Mouse (Mus musculus) midbrain, embryonic 10.5 days (tissue): Measurements from ENCODE around the gene Col25a1. TPM values are rescaled to one million over a fixed set of nuclear protein-coding genes. Genes with fewer than 3 reads are reported as not detected.
A peak's percentile ranks its signal among the peaks of the same experiment; 100 is the strongest.

Experiments
- DNase-seq: peaks from one replicate; pipeline ENCODE4 v3.0.0-alpha.2; 2017; ENCODE audit warnings: low spot score
- H3K27ac ChIP-seq: fragments of 300-500 bp; sonication (generic); replicated peaks from 2 replicates; pipeline ENCODE4 v1.5.1; 2016; ENCODE audit warnings: mild to moderate bottlenecking
- H3K27me3 ChIP-seq: fragments of 300-500 bp; sonication (generic); 2 replicates; pipeline ENCODE4 v1.6.1; 2016; ENCODE audit warnings: low read depth, mild to moderate bottlenecking; ENCODE audit not compliant: poor library complexity, severe bottlenecking
- H3K36me3 ChIP-seq: fragments of 300-500 bp; sonication (generic); 2 replicates; pipeline ENCODE4 v1.6.1; 2016; ENCODE audit warnings: mild to moderate bottlenecking, moderate library complexity
- H3K4me1 ChIP-seq: fragments of 300-500 bp; sonication (generic); 2 replicates; pipeline ENCODE4 v1.6.1; 2016
- H3K4me3 ChIP-seq: fragments of 300-500 bp; sonication (generic); 2 replicates; pipeline ENCODE4 v1.5.1; 2016; ENCODE audit warnings: mild to moderate bottlenecking, moderate library complexity
- H3K9me3 ChIP-seq: fragments of 300-500 bp; sonication (generic); replicated peaks from 2 replicates; pipeline ENCODE4 v1.6.1; 2016; ENCODE audit warnings: mild to moderate bottlenecking
- WGBS: fragments of 180-500 bp; shearing (Covaris S2); methylation state at CpG from one replicate; pipeline ENCODE4 v1.1.7; 2016; 5-methylcytosine and 5-hydroxymethylcytosine counted together
- polyA plus RNA-seq: library from polyadenylated mRNA; unstranded; fragments of >200 nt; fragmentation: Nextera tagmentation; extraction: Ambion mirVana; gene quantifications from 2 replicates; pipeline ENCODE4 v1.2.1, GENCODE M21; 2016

Col25a1 gene
- polyA plus RNA-seq, 1 experiment from 2014 or later: 1.5 TPM

DNA sequence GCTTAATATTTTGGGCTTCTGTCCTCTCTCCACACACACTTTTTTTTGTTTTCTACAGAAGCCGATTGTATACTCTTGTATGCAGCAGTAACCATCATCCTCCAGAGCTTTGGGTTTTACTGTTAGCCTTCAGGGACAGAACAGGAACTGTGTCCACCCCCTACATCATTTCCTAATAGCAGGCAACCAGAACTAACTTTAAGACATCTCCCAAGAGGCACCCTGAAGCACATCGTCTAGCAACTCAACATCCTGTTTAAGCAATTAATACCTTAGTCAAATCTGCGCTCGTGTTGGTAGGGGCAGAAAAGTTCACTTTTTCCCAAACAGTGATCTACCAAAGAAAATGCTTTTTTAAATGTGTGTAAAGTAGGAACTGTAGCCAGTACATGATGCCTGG, 357.5 kb downstream of the Col25a1 start:
- WGBS: 94% methylated on average over 4 of the region's 4 CpGs
- Histone ChIP-seq H3K27ac (no peak overlapping the region), H3K36me3 (no peaks in the 10 kb centered on the region), H3K27me3 (no peaks in the 10 kb centered on the region), H3K4me1 (peaks cover 5% of the 10 kb centered on the region), H3K4me3 (no peak overlapping the region), H3K9me3 (no peaks in the 10 kb centered on the region)
- no peak for DNase-seq

DNA sequence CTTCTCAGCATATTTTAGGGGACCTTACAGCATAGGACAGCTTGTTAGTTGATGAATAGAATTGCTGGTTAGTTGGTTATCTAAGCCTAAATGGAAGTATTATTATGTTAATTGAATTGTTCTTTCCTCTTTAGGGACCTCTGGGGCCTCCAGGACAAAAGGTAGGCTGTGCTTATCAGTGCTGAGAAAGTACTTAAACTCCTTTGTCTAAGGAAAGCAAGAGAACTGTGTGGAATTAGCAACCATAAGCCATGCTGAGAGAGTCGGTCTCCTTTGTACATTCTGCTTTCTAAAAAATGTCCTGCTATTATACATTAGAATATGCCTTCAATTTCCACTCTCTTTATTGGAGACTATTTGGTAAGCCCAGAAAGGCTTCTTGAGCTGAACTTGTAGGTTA, 362.9 kb downstream of the Col25a1 start:
- Histone ChIP-seq H3K27me3 (no peaks in the 10 kb centered on the region), H3K9me3 (no peaks in the 10 kb centered on the region), H3K4me3 (no peak overlapping the region), H3K4me1 (peaks cover 17% of the 10 kb centered on the region), H3K27ac (no peak overlapping the region), H3K36me3 (no peaks in the 10 kb centered on the region)
- no peak for DNase-seq
- WGBS: 20% methylated on average over 1 of the region's 1 CpGs

DNA sequence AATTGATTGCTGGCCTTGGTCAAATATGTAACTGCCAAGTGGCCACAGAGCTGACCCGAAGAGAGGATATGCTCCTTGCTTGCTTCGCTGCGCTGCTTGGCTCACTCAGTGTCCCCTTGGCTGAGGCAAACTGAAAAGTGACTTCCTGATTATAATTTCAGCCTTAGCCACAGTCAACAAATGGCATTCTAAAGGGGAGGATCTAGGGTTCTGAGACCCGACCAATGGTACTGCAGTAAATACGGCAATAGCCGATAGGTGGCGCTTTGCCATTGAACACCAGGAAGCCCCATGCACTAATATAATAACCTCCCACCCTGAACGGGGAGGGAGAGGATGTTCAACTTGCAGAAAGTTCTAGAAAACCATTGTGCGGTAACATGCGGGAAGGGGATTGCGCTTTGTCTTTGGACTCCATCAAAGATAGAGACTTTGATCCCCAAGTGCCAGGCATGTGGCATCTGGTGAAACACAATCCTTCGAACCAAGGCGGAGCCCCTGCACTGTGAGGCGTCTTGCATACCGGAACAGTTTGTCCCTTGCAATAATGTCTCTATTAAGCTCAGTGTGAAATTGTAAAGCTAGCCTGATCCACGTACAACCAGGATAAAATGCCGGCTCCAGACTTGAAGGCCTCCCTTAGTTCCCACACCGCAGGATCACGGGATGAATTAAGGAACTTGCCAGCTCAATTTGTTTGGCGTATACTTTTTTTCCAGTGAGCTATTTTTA, 363.5 kb downstream of the Col25a1 start:
- 74% methylated on average over 20 of the region's 20 CpGs for WGBS
- peak; percentile 43 for DNase-seq
- Histone ChIP-seq H3K27ac (no peak overlapping the region), H3K27me3 (no peaks in the 10 kb centered on the region), H3K9me3 (no peaks in the 10 kb centered on the region), H3K36me3 (no peaks in the 10 kb centered on the region), H3K4me1 (peaks cover 17% of the 10 kb centered on the region), H3K4me3 (no peak overlapping the region)

DNA sequence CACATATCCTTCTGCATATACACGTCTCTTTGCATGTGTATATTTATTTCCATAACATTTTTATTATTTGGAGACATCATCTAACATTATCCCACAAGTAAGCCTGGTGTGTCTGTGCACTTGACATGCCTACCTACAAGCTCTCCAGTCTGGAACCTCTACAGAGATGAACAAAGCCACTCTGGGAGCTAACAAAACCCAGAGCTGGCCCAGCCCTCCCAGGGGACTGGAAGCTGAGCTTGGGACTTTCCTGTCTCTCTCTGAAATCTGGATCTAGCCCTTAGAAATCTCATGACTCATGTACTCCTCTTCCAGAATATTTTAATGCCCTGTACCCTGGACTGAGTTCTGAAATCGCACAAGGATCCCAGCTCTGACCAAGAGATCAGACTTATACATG, 365.7 kb downstream of the Col25a1 start:
- 88% methylated on average over 2 of the region's 2 CpGs for WGBS

DNA sequence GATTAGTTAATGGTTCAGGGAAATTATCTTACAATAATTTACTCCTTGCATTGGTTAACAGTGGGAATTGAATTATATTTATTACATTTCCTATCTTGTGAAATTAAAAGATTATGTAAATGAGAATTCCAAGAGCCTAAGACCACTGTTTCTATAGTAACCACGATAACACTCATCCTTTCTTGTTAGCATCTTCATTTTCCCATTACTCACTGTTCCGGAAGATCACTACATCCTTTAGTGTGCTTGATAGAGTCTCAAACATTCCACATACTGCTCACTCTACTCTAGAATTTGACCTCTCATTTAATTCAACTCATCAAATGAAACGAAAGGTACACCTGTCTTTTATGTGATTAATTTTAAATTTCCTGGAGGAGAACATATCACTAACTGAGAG, 370.4 kb downstream of the Col25a1 start:
- peaks cover 14% of the 10 kb centered on the region for H3K4me1 ChIP-seq
- H3K27me3 ChIP-seq: no peaks in the 10 kb centered on the region
- no peak overlapping the region for H3K4me3 ChIP-seq
- H3K27ac ChIP-seq: no peak overlapping the region
- 49% methylated on average over 3 of the region's 3 CpGs for WGBS
- H3K9me3 ChIP-seq: no peaks in the 10 kb centered on the region
- no peak for DNase-seq
- no peaks in the 10 kb centered on the region for H3K36me3 ChIP-seq

More for the DNA sequence above, 365.7 kb downstream of the Col25a1 start:
- Histone ChIP-seq H3K27ac (no peak overlapping the region), H3K27me3 (no peaks in the 10 kb centered on the region), H3K4me1 (peaks cover 27% of the 10 kb centered on the region), H3K4me3 (no peak overlapping the region), H3K36me3 (no peaks in the 10 kb centered on the region), H3K9me3 (no peaks in the 10 kb centered on the region)
- no peak for DNase-seq

DNA sequence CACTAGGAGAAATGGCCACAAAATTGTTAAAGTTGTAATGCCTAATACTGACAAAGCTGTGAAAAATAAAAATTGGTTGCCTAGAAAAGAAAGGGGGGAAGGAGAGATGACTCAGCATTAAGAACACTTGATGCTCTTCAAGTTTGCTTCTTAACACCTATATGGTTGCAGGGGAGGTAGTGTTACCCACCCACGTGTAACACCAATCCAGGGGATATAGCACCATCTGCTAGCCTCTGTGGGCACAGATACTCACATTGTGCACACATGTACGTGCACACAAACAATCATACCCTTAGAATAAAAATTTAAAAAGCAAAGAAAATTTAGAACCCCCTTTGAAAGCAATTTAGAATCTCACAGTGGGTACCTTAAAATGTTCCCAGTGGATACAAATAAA, 377.0 kb downstream of the Col25a1 start:
- no peak for DNase-seq
- WGBS: 85% methylated on average over 2 of the region's 2 CpGs

DNA sequence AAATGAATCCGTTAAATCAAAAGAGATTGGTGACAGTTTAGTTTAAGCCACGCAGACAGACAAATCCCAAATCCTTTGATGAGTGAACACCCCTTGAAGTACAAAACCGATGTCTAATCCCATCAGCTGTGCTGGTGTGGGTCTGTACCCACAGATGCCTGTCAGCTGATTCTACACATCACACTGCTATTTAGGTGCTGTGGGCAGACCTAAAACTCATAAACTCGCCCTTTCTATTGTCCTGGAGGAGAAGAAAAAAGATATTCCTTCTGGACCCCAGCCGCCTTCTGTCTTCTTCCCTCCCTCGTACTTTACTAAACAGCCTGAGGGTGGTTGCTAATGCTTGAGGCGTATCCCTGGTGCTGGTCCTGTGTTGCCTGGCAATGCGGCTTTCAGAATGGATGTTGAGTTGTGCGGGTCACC, 387.2 kb downstream of the Col25a1 start:
- peaks cover 34% of the 10 kb centered on the region for H3K4me1 ChIP-seq
- peaks cover 13% of the 10 kb centered on the region for H3K27me3 ChIP-seq
- DNase-seq: peak; percentile 68
- no peaks in the 10 kb centered on the region for H3K9me3 ChIP-seq
- no peaks in the 10 kb centered on the region for H3K36me3 ChIP-seq
- peak overlapping the region; percentile 21; the same call in 1 of the 2 replicates for H3K4me3 ChIP-seq
- 31% methylated on average over 9 of the region's 9 CpGs for WGBS
- peak overlapping the region; percentile 67 for H3K27ac ChIP-seq

More for the DNA sequence above, 377.0 kb downstream of the Col25a1 start:
- no peaks in the 10 kb centered on the region for H3K4me1 ChIP-seq
- no peaks in the 10 kb centered on the region for H3K9me3 ChIP-seq
- no peak overlapping the region for H3K4me3 ChIP-seq
- no peaks in the 10 kb centered on the region for H3K36me3 ChIP-seq
- no peak overlapping the region for H3K27ac ChIP-seq
- H3K27me3 ChIP-seq: no peaks in the 10 kb centered on the region

DNA sequence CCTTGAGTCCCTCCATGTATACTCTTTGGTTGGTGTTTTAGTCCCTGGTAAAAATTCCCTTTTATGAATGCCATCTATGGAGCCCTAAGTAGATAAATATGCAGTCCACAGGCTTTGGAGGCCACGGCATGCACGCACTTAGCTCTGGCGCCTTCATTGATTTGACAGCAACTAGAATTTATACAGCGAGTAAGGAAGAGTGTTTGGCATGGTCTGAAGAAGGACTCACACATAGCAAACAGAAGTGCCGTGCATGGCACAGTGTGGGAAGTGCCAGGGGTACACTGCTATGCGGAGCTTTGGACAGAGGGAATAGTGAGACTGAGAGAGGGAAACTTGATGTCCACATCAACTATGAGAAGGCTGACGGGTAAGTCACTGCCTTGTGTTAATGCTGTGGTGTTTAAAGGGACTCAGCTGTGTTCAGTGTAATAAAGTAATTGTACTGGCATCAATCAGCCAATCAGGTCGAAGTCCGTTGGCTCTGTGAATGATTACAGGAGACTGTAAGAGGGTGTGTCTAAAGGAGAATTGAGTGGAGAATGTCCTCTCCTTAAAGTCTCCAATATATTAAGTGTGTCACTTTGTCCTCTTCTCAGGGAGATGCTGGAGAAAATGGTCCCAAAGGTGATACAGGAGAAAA, 390.7 kb downstream of the Col25a1 start:
- no peak for DNase-seq
- no peaks in the 10 kb centered on the region for H3K9me3 ChIP-seq
- peaks cover 29% of the 10 kb centered on the region for H3K4me1 ChIP-seq
- H3K27ac ChIP-seq: no peak overlapping the region
- H3K4me3 ChIP-seq: no peak overlapping the region
- H3K27me3 ChIP-seq: peaks cover 13% of the 10 kb centered on the region
- no peaks in the 10 kb centered on the region for H3K36me3 ChIP-seq
- 95% methylated on average over 9 of the region's 9 CpGs for WGBS

DNA sequence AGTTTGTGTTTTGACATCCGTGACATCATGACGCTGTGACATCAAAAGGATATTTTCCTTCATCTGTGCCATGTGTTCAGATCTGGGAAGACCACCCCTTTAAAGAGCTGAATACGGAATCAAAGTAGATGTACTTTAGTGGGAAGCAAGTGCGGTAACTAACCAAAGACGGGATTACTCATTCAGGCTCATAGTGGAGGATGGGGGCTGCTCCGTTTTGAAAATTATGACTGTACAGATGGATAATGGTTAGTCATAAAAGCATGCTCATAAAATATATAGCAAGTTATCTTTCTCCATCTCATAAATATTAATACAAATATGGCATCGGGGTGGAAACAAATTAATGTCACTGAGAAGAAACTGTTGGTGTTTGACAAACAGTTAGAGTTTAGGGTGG, 391.7 kb downstream of the Col25a1 start:
- WGBS: 87% methylated on average over 7 of the region's 7 CpGs
- H3K4me1 ChIP-seq: peaks cover 20% of the 10 kb centered on the region
- H3K27me3 ChIP-seq: peaks cover 13% of the 10 kb centered on the region
- H3K27ac ChIP-seq: no peak overlapping the region
- no peak overlapping the region for H3K4me3 ChIP-seq
- no peaks in the 10 kb centered on the region for H3K9me3 ChIP-seq
- DNase-seq: no peak
- no peaks in the 10 kb centered on the region for H3K36me3 ChIP-seq

DNA sequence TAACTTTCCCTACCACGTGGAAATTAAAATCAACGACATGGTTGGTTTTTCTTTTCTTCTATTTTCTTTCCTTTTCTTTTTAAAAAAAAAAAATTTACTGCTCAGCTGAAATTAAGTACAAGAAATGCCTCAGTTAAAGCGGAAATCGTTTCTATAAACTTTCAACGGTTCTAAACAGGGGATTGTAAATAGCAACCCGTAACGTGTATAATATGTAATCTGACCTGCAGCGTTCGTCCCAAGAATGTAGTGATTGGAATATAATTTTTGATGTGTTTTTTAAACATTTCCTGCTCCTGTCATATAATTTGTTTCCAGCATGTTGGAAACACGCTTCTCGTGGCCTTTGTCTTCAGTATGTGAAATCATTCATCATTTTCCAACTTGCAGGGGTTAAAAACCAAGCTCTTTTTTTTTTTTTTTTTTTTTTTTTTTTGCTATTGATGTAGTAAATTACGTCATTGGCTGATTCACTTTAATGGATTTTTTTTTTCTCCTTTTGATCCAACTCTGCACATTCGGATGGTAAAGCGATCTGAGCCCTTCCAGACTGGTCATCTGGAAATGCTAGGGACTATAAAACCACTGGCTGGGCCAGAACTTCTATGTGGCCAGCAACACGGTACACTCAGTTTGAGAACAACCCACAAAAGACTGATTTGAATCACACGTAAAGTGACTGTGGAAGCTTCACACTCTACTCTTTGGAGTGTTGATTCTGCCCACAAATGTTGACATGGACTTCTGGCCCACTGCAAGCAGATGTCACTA, 393.3 kb downstream of the Col25a1 start:
- WGBS: 91% methylated on average over 16 of the region's 16 CpGs
- no peak overlapping the region for H3K27ac ChIP-seq
- no peak for DNase-seq
- peaks cover 13% of the 10 kb centered on the region for H3K27me3 ChIP-seq
- H3K9me3 ChIP-seq: no peaks in the 10 kb centered on the region
- no peaks in the 10 kb centered on the region for H3K36me3 ChIP-seq
- no peak overlapping the region for H3K4me3 ChIP-seq
- H3K4me1 ChIP-seq: peaks cover 5% of the 10 kb centered on the region

DNA sequence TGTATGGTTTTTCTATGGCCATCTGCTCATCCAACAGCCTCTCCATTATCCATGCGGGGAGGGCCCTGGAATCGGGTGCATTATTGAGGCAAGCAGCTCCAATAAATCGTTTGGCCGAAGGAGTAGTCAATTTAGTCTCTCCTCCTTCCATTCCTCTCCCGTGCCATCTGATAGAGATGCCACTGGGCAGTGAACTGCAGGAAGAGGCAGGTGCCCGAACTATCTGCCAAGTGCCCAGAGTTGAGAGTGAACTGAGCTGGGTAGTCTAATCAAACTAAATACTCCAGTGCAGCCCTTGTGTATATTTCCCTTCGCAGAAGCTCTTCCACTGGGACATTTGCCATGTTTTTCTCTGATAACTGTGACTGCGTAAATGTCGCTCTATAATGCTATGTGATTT, 403.7 kb downstream of the Col25a1 start:
- Histone ChIP-seq H3K36me3 (no peaks in the 10 kb centered on the region), H3K4me1 (no peaks in the 10 kb centered on the region), H3K9me3 (no peaks in the 10 kb centered on the region), H3K27me3 (no peaks in the 10 kb centered on the region), H3K27ac (no peak overlapping the region), H3K4me3 (no peak overlapping the region)
- 91% methylated on average over 9 of the region's 9 CpGs for WGBS
- DNase-seq: no peak

DNA sequence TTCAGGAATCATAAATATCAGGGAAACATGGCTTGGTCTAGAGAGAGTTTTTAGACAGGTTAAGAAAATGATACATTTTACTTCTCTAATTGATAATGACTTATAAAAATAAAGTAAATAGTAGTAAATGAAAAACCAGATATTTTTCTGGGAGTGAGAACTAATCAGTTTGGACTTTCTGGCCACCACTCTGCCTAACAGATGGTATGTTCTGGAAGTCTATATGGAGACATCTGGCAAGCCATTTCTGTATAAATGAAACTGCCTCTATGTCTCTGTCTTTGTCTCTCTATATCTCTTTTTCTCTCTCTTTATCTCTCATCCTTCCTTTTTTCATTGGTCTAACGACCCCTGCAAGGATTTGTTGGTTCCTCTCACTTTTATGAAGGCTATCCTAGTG, 410.2 kb downstream of the Col25a1 start:
- H3K27ac ChIP-seq: no peak overlapping the region
- WGBS: 78% methylated on average over 1 of the region's 1 CpGs
- no peaks in the 10 kb centered on the region for H3K4me1 ChIP-seq
- H3K36me3 ChIP-seq: no peaks in the 10 kb centered on the region
- H3K4me3 ChIP-seq: no peak overlapping the region
- DNase-seq: no peak
- no peaks in the 10 kb centered on the region for H3K9me3 ChIP-seq
- no peaks in the 10 kb centered on the region for H3K27me3 ChIP-seq

DNA sequence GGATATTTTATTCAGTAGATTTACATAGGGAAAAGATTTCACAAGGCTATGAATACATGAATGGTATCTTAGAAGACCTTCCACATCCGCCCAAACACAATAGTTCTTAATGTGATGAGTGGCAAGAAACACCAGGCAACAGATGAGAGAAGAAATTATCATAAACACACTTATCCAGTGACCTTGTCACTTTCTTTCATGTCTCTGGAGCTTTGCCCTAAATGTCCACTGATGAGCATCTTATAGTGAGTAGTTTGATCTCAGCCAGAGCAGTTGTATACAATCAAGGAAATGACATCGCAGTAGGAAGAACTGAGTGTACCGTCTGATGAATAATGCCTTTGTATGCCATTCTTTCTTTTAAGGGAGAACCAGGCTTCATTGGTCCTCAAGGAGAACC, 414.7 kb downstream of the Col25a1 start:
- WGBS: 86% methylated on average over 3 of the region's 3 CpGs
- no peaks in the 10 kb centered on the region for H3K4me1 ChIP-seq
- H3K4me3 ChIP-seq: no peak overlapping the region
- no peak for DNase-seq
- H3K27ac ChIP-seq: no peak overlapping the region
- no peaks in the 10 kb centered on the region for H3K27me3 ChIP-seq
- no peaks in the 10 kb centered on the region for H3K9me3 ChIP-seq
- no peaks in the 10 kb centered on the region for H3K36me3 ChIP-seq
